In genomic region chr10:28074653-28075451, GRCm38 (mm10) we compare ENCODE assay signal across 8 mouse cellular contexts. TPM values are rescaled to one million over a fixed set of nuclear protein-coding genes. Genes with fewer than 3 reads are reported as not detected.
DNase-seq lines count a peak whose midpoint lies in the region; ATAC-seq and TF ChIP-seq lines count a peak whose summit lies in the region.

Gene Ptprk, plus strand, starts transcription at chr10:28074820.

- peak within 1 kb of the TSS; percentile 98 for H3K27ac ChIP-seq in lung, embryonic 14.5 days (ENCODE audit: low read depth)

- TF ChIP-seq CTCF in lung, embryonic 14.5 days (IDR thresholded peaks at IDR 0.05; ENCODE audit: low read depth) = 0 out of 2 replicates have a peak, but pooled peaks have one; percentile 10

- DNase-seq in Muller cell, postnatal 12 days (ENCODE audit: inconsistent ontology term) = peak; percentile 98
- peak; percentile 33 for DNase-seq in cerebellum, adult 8-10 months
- peak; percentile 76 to 92 for DNase-seq in frontal cortex, adult 2 months (ENCODE audit: extremely low spot score in 1 of 2, low spot score in 1 of 2)
- DNase-seq in layer of hippocampus, adult 9-10 months (ENCODE audit: low spot score) = peak; percentile 46
- peak; percentile 97 for DNase-seq in lung, embryonic 14.5 days
- peak; percentile 94 for DNase-seq in ovary, postnatal 36 days (ENCODE audit: low spot score)
- peak; percentile 86 to 90 for DNase-seq in urinary bladder, adult 18-20 months (ENCODE audit: low spot score in 2 of 2)

- ATAC-seq in hematopoietic stem cell, adult 5-6 weeks (replicated peaks in 1 of 2; ENCODE audit: insufficient read depth in 1 of 2, low FRiP score in 2 of 2, low TSS enrichment in 1 of 2, low read depth in 1 of 2, poor library complexity in 2 of 2, severe bottlenecking in 2 of 2) = peak; percentile 85 to 87
- peak; percentile 99 for ATAC-seq in lung, embryonic 14.5 days (ENCODE audit: insufficient read depth)

- H3K27me3 ChIP-seq in lung, embryonic 14.5 days (ENCODE audit: insufficient read depth, low read length) = no peaks in the 10 kb centered on the region

- H3K36me3 ChIP-seq in lung, embryonic 14.5 days (ENCODE audit: insufficient read depth) = no peaks in the 10 kb centered on the region

- H3K9me3 ChIP-seq in lung, embryonic 14.5 days (ENCODE audit: low read depth, low read length) = no peaks in the 10 kb centered on the region

- under 1% methylated on average over 69 of the region's 77 CpGs for WGBS in lung, embryonic 14.5 days

- no peaks in the 10 kb centered on the region for H3K4me1 ChIP-seq in lung, embryonic 14.5 days (ENCODE audit: insufficient read depth)

- H3K4me3 ChIP-seq in lung, embryonic 14.5 days (ENCODE audit: low read depth, low read length) = peak within 1 kb of the TSS; percentile 75

- peak within 1 kb of the TSS; percentile 85 for H3K9ac ChIP-seq in lung, embryonic 14.5 days

- peak within 1 kb of the TSS; percentile 68 for H3K4me2 ChIP-seq in lung, embryonic 14.5 days

RNA-seq across cellular contexts. Expression of gene Ptprk, which starts in this region (rescaled TPM):
- polyA plus RNA-seq in frontal cortex, adult 2 months (2012; rRNA removed) = 51.1 and 52.1 TPM in 2 replicates
- total RNA-seq in hematopoietic stem cell, adult 5-6 weeks (2017) = 1.5 and 2.1 TPM in 2 replicates
- polyA plus RNA-seq in lung, embryonic 14.5 days (2014; fragmentation: Nextera tagmentation; extraction: Ambion mirVana) = 47.9 and 50.9 TPM in 2 replicates

Comparison
In these comparisons a context has a peak if more than half of its experiments do, and no peak if none do; other contexts are left out.
1. Peak in every context shown above with its lines: DNase-seq, ATAC-seq, H3K4me3 ChIP-seq and H3K27ac ChIP-seq.
2. DNase-seq: peak in every context shown above with its lines; median percentile 98 in Muller cell, postnatal 12 days; 97 in lung, embryonic 14.5 days; 94 in ovary, postnatal 36 days; 88 in urinary bladder, adult 18-20 months; 84 in frontal cortex, adult 2 months; 46 in layer of hippocampus, adult 9-10 months; 33 in cerebellum, adult 8-10 months.